Mouse (Mus musculus): ENCODE measurements around the gene Slc37a3. TPM values are rescaled to one million over a fixed set of nuclear protein-coding genes. Genes with fewer than 3 reads are reported as not detected.

Gene Slc37a3
- polyA plus RNA-seq, 1 experiment from 2014 or later, result 58.8 TPM

DNA sequence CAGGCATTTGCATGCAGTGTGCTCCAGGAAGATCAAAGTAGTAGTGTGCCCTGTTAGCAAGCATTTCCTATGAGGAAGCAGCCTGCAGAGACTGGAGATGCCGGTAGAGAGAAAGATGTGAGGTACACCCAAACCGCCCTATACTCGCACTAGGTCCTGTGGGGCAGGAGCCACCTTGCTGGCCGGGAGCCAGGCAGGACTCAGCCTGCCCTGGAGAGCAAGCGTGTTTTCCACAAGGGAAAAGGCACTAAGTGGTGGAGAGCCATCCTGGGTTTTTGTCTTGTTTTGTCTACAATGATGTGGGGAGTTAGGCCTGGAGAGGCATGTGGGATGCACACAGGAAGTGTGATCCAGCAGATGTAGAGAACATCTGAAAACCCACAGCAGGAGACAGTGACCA is 57.2 kb downstream of the Slc37a3 start:
- no peaks in the 10 kb centered on the region for H3K4me1 ChIP-seq (ENCODE audit: control insufficient read depth, insufficient read depth, low read length)
- H3K36me3 ChIP-seq (ENCODE audit: control insufficient read depth, insufficient read depth, low read length), result no peaks in the 10 kb centered on the region
- no peaks in the 10 kb centered on the region for H3K9me3 ChIP-seq (ENCODE audit: control insufficient read depth, low read length)
- no peak overlapping the region for H3K4me3 ChIP-seq (ENCODE audit: low read depth, low read length)
- WGBS, result 93% methylated on average over 5 of the region's 5 CpGs
- ATAC-seq (ENCODE audit: insufficient read depth, low FRiP score, low TSS enrichment), result no peak
- no peaks in the 10 kb centered on the region for H3K27me3 ChIP-seq (ENCODE audit: control insufficient read depth, insufficient read depth, low read length)
- DNase-seq (ENCODE audit: low spot score), result no peak
- H3K27ac ChIP-seq (ENCODE audit: low read depth, low read length), result no peak overlapping the region
- H3K4me2 ChIP-seq (ENCODE audit: low read depth), result no peak overlapping the region
- no peak overlapping the region for H3K9ac ChIP-seq (ENCODE audit: low read length)

DNA sequence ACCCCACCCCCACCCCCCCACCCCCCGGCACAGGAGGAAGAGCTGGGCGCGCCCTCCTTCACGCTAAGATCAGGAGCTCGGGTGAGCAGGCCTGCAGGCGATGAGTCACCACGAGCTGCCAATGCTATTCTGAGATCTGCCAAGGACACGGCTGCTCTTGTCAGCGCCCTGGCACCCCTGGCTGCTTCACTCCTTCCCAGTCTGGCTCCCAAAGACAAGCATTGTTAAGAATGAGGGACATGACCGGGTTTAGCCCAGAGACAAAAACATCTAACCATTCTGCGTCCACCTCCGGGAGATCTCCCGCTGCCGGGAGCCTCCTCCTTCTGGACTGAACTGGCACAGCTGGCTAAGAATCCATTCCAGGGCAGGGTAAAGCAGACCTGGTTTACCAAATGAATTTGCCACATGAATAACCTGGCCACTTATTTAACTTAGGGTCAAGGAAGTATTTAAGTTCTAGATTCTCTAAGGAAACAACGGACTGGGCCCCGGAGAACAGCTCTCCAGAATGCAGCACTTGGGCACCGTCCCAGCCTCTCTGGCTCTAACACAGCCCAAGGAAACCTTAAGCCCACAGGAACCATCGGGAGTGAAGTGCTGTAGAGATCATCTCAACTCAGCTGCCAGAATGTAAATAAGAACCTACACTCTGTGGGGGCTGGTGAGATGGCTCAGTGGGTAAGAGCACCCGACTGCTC is 58.3 kb downstream of the Slc37a3 start:
- H3K9ac ChIP-seq (ENCODE audit: low read length), result no peak overlapping the region
- 85% methylated on average over 12 of the region's 19 CpGs for WGBS
- H3K4me1 ChIP-seq (ENCODE audit: control insufficient read depth, insufficient read depth, low read length), result no peaks in the 10 kb centered on the region
- no peak overlapping the region for H3K4me3 ChIP-seq (ENCODE audit: low read depth, low read length)
- no peaks in the 10 kb centered on the region for H3K9me3 ChIP-seq (ENCODE audit: control insufficient read depth, low read length)
- H3K27me3 ChIP-seq (ENCODE audit: control insufficient read depth, insufficient read depth, low read length), result no peaks in the 10 kb centered on the region
- no peak overlapping the region for H3K27ac ChIP-seq (ENCODE audit: low read depth, low read length)
- ATAC-seq (ENCODE audit: insufficient read depth, low FRiP score, low TSS enrichment) (no peak), DNase-seq (ENCODE audit: low spot score) (no peak)
- H3K36me3 ChIP-seq (ENCODE audit: control insufficient read depth, insufficient read depth, low read length), result no peaks in the 10 kb centered on the region
- H3K4me2 ChIP-seq (ENCODE audit: low read depth), result no peak overlapping the region

DNA sequence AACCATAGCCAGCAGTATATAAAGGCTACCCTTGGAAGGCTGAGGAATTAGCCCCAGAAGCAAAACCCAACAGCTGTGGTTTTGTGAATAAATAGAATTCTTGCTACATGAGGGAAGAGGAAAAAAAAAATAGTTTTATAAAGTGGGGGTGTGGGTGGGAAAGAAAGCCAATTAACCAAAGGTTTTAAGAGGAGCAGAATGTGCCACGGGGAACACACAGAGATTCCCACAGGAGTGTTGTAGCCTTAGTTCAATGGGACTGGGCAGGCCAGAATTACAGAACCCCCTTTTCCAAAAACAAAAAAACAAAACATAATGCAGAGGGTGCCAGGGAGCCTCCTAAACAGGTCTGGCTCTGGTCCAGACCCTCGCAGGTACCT is 58.9 kb downstream of the Slc37a3 start:
- Histone ChIP-seq H3K4me3 (ENCODE audit: low read depth, low read length) (no peak overlapping the region), H3K27me3 (ENCODE audit: control insufficient read depth, insufficient read depth, low read length) (no peaks in the 10 kb centered on the region), H3K36me3 (ENCODE audit: control insufficient read depth, insufficient read depth, low read length) (no peaks in the 10 kb centered on the region), H3K9ac (ENCODE audit: low read length) (no peak overlapping the region), H3K9me3 (ENCODE audit: control insufficient read depth, low read length) (no peaks in the 10 kb centered on the region), H3K4me2 (ENCODE audit: low read depth) (no peak overlapping the region), H3K27ac (ENCODE audit: low read depth, low read length) (no peak overlapping the region), H3K4me1 (ENCODE audit: control insufficient read depth, insufficient read depth, low read length) (no peaks in the 10 kb centered on the region)
- DNase-seq (ENCODE audit: low spot score) (no peak), ATAC-seq (ENCODE audit: insufficient read depth, low FRiP score, low TSS enrichment) (no peak)
- 89% methylated on average over 2 of the region's 2 CpGs for WGBS

DNA sequence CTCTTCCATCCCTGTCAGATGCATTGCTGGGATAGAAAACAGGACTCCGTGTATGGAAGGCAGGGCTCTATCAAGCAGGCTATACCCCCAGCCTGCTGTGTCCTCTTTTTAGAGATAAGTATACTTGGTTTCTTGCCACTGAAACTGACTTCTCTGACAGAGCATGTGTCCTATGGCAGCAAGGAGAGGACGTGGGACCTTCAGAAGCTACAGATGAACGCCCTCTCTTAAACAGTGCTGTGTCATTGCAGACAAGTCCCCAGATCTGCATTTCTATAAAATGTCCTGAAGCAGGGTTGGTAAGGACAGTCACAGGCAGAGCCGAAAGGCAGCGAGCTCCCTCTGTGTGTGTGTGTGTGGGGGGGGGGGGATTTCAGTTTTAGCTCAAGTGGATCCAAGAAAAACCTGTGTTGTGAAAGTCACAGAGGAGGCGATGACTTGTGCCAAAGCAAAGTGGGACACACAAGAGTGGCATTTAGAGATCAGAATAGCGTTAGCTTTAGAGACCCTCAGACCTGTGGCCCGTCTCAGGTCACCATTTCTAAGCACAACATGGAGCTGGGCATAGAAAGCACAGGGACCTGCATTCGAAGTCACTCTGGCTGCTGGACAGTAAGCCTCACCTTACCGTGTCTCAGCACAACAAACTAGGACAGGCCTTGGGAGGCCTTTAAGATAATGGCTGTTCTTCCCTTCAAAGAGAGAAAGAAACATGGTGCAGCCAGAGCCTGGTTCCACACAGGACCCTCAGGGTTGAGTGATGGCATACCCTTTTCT is 59.4 kb downstream of the Slc37a3 start:
- no peak for ATAC-seq (ENCODE audit: insufficient read depth, low FRiP score, low TSS enrichment)
- Histone ChIP-seq H3K9ac (ENCODE audit: low read length) (no peak overlapping the region), H3K36me3 (ENCODE audit: control insufficient read depth, insufficient read depth, low read length) (no peaks in the 10 kb centered on the region), H3K4me3 (ENCODE audit: low read depth, low read length) (no peak overlapping the region), H3K4me2 (ENCODE audit: low read depth) (no peak overlapping the region), H3K9me3 (ENCODE audit: control insufficient read depth, low read length) (no peaks in the 10 kb centered on the region), H3K4me1 (ENCODE audit: control insufficient read depth, insufficient read depth, low read length) (no peaks in the 10 kb centered on the region), H3K27me3 (ENCODE audit: control insufficient read depth, insufficient read depth, low read length) (no peaks in the 10 kb centered on the region), H3K27ac (ENCODE audit: low read depth, low read length) (no peak overlapping the region)
- DNase-seq (ENCODE audit: low spot score), result no peak
- 91% methylated on average over 10 of the region's 10 CpGs for WGBS

DNA sequence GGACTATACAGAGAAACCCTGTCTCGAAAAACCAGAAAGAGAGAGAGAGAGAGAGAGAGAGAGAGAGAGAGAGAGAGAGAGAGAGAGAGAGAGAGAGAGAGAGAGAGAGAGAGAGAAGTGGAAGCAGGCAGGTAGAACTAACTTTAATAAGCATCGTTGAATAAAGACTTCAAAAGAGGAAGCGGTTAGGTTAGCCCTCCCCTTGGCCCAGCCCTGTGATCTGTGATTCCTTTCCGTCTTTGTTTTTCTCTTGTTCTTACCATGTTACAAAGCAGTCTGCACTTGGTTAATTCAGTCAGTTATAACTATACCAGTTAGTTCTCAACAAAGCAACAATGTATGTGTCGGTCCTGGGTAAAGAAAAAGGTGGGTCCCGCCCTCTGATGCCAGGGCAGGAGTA is 61.4 kb downstream of the Slc37a3 start:
- Histone ChIP-seq H3K4me2 (ENCODE audit: low read depth) (no peak overlapping the region), H3K36me3 (ENCODE audit: control insufficient read depth, insufficient read depth, low read length) (no peaks in the 10 kb centered on the region), H3K27me3 (ENCODE audit: control insufficient read depth, insufficient read depth, low read length) (no peaks in the 10 kb centered on the region), H3K4me1 (ENCODE audit: control insufficient read depth, insufficient read depth, low read length) (no peaks in the 10 kb centered on the region), H3K9me3 (ENCODE audit: control insufficient read depth, low read length) (no peaks in the 10 kb centered on the region), H3K9ac (ENCODE audit: low read length) (no peak overlapping the region), H3K4me3 (ENCODE audit: low read depth, low read length) (no peak overlapping the region), H3K27ac (ENCODE audit: low read depth, low read length) (no peak overlapping the region)
- DNase-seq (ENCODE audit: low spot score) (no peak), ATAC-seq (ENCODE audit: insufficient read depth, low FRiP score, low TSS enrichment) (no peak)
- WGBS, result 89% methylated on average over 5 of the region's 6 CpGs

DNA sequence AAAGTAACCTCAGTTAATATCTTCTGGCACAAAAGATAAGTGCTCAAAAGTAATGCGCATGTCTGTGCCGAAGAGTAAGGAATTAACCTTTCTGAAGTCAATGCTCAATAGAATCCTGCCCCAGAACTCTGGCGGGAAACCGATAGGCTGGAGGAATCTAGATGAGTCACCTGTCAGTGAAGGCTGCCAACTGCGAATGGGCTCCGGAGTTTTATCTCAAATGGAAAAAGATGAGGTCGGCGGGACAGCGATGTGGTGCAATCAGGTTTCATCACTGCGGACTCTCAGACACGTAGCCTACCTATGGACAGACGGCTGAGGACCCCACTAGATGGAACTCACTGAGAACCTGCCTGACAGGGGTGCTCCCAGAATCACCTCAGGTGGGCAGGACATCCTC is 63.0 kb downstream of the Slc37a3 start:
- no peak for ATAC-seq (ENCODE audit: insufficient read depth, low FRiP score, low TSS enrichment)
- Histone ChIP-seq H3K27me3 (ENCODE audit: control insufficient read depth, insufficient read depth, low read length) (no peaks in the 10 kb centered on the region), H3K4me2 (ENCODE audit: low read depth) (no peak overlapping the region), H3K36me3 (ENCODE audit: control insufficient read depth, insufficient read depth, low read length) (no peaks in the 10 kb centered on the region), H3K4me3 (ENCODE audit: low read depth, low read length) (no peak overlapping the region), H3K9me3 (ENCODE audit: control insufficient read depth, low read length) (no peaks in the 10 kb centered on the region), H3K4me1 (ENCODE audit: control insufficient read depth, insufficient read depth, low read length) (no peaks in the 10 kb centered on the region), H3K27ac (ENCODE audit: low read depth, low read length) (no peak overlapping the region), H3K9ac (ENCODE audit: low read length) (no peak overlapping the region)
- 92% methylated on average over 12 of the region's 12 CpGs for WGBS
- no peak for DNase-seq (ENCODE audit: low spot score)

DNA sequence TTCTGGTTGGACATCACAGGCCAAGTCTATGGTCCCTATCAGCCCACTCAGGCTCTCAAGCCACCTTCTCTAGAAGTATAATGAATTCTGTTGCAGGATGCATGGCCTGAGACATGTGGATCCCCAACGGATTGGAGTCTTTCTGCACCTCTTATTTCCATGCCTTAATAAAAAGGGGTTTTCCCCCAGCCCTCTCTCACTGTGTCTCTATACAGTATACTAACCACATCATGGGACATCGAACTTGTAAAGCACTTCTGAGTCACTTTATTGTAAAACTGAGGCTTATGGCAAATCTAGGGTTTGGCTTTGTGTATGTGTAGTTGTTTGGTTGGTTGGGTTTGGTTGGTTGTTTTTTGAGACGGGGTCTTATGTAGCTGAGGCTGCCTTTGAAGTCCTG is 65.7 kb downstream of the Slc37a3 start:
- no peaks in the 10 kb centered on the region for H3K36me3 ChIP-seq (ENCODE audit: control insufficient read depth, insufficient read depth, low read length)
- H3K27ac ChIP-seq (ENCODE audit: low read depth, low read length), result no peak overlapping the region
- ATAC-seq (ENCODE audit: insufficient read depth, low FRiP score, low TSS enrichment), result no peak
- H3K4me3 ChIP-seq (ENCODE audit: low read depth, low read length), result no peak overlapping the region
- H3K9ac ChIP-seq (ENCODE audit: low read length), result no peak overlapping the region
- WGBS, result 83% methylated on average over 3 of the region's 3 CpGs
- no peak for DNase-seq (ENCODE audit: low spot score)
- H3K9me3 ChIP-seq (ENCODE audit: control insufficient read depth, low read length), result no peaks in the 10 kb centered on the region
- H3K4me2 ChIP-seq (ENCODE audit: low read depth), result no peak overlapping the region
- H3K27me3 ChIP-seq (ENCODE audit: control insufficient read depth, insufficient read depth, low read length), result no peaks in the 10 kb centered on the region
- no peaks in the 10 kb centered on the region for H3K4me1 ChIP-seq (ENCODE audit: control insufficient read depth, insufficient read depth, low read length)

DNA sequence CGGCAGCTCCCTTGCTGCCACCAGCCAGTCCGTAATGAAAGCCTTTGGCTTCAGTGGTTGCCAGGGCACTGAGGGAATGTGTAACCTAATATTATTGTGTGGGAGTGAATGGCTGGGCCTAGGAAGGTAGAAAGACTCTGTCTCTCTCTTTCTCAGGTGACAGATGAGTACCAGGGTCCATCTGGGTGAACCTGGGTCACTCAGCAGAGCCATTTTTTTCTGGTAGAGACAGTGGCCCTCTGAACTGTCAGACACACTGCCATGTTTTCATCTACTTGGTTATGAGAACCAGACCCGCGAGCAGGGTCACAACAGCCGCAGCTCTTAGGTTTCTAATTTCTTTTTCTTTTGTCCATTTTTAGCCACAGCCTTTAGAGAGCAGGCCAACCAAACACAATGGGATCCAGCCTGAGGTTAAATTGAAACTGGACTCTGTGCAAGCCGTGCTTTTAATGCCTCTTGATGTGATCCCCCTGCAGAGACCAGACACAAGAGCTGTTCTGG is 73.1 kb downstream of the Slc37a3 start:
- Histone ChIP-seq H3K9me3 (ENCODE audit: control insufficient read depth, low read length) (no peaks in the 10 kb centered on the region), H3K9ac (ENCODE audit: low read length) (no peak overlapping the region), H3K4me2 (ENCODE audit: low read depth) (no peak overlapping the region), H3K27ac (ENCODE audit: low read depth, low read length) (no peak overlapping the region; the same call in 1 of the 2 replicates), H3K36me3 (ENCODE audit: control insufficient read depth, insufficient read depth, low read length) (no peaks in the 10 kb centered on the region), H3K4me3 (ENCODE audit: low read depth, low read length) (no peak overlapping the region), H3K27me3 (ENCODE audit: control insufficient read depth, insufficient read depth, low read length) (no peaks in the 10 kb centered on the region), H3K4me1 (ENCODE audit: control insufficient read depth, insufficient read depth, low read length) (no peaks in the 10 kb centered on the region)
- ATAC-seq (ENCODE audit: insufficient read depth, low FRiP score, low TSS enrichment), result no peak
- peak; percentile 45 for DNase-seq (ENCODE audit: low spot score)
- 20% methylated on average over 6 of the region's 6 CpGs for WGBS

DNA sequence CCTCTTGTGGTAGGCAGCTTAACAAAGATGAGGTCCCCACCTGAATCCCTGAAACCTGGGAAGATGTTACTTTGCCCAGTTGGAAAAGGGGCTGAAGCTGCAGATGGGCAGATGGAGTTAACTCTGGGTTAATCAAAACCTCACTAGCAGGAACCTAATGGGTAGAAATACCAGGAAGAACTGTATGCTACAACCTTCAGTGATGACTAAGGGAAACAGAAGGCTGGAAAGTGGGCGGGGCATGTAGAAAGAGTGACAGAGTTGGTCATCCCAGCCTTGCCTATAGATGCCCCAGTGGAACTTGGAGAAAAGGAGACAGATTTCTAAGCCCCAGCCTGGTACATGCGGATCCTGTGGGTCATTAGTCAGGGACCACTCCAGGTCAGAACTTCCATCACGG is 76.0 kb downstream of the Slc37a3 start:
- WGBS, result 87% methylated on average over 3 of the region's 3 CpGs
- no peak overlapping the region for H3K27ac ChIP-seq (ENCODE audit: low read depth, low read length)
- no peaks in the 10 kb centered on the region for H3K9me3 ChIP-seq (ENCODE audit: control insufficient read depth, low read length)
- H3K4me3 ChIP-seq (ENCODE audit: low read depth, low read length), result no peak overlapping the region
- no peaks in the 10 kb centered on the region for H3K4me1 ChIP-seq (ENCODE audit: control insufficient read depth, insufficient read depth, low read length)
- H3K27me3 ChIP-seq (ENCODE audit: control insufficient read depth, insufficient read depth, low read length), result no peaks in the 10 kb centered on the region
- ATAC-seq (ENCODE audit: insufficient read depth, low FRiP score, low TSS enrichment) (no peak), DNase-seq (ENCODE audit: low spot score) (no peak)
- H3K36me3 ChIP-seq (ENCODE audit: control insufficient read depth, insufficient read depth, low read length), result no peaks in the 10 kb centered on the region
- no peak overlapping the region for H3K4me2 ChIP-seq (ENCODE audit: low read depth)
- H3K9ac ChIP-seq (ENCODE audit: low read length), result no peak overlapping the region

Data from neural tube, embryonic 11.5 days (tissue).